Mouse (Mus musculus) midbrain, embryonic 16.5 days (tissue): ENCODE results near the gene Snf8. TPM values are rescaled to one million over a fixed set of nuclear protein-coding genes. Genes with fewer than 3 reads are reported as not detected.

Source experiments
- ATAC-seq: fragments of 200-750 bp; cut with Nextera tagmentation; 2 replicates; pipeline ENCODE4 v1.8.0; 2017; ENCODE audit warnings: moderate TSS enrichment
- H3K27ac ChIP-seq: fragments of 300-500 bp; sonication (generic); 2 replicates; pipeline ENCODE4 v1.5.1; 2014; ENCODE audit warnings: mild to moderate bottlenecking, low read length, mixed read lengths
- H3K27me3 ChIP-seq: fragments of 300-500 bp; sonication (generic); 2 replicates; pipeline ENCODE4 v1.6.1; 2014; ENCODE audit warnings: low read depth, low read length, mixed read lengths; ENCODE audit not compliant: control insufficient read depth, insufficient read depth
- H3K36me3 ChIP-seq: fragments of 300-500 bp; sonication (generic); 2 replicates; pipeline ENCODE4 v1.6.1; 2014; ENCODE audit warnings: mild to moderate bottlenecking, low read length, moderate library complexity, mixed read lengths; ENCODE audit not compliant: control insufficient read depth, insufficient read depth
- H3K4me1 ChIP-seq: fragments of 300-500 bp; sonication (generic); 2 replicates; pipeline ENCODE4 v1.6.1; 2014; ENCODE audit warnings: mild to moderate bottlenecking, low read length, mixed read lengths; ENCODE audit not compliant: control insufficient read depth, insufficient read depth
- H3K4me2 ChIP-seq: fragments of 300-500 bp; sonication (generic); 2 replicates; pipeline ENCODE4 v1.6.1; 2014; ENCODE audit warnings: mild to moderate bottlenecking, low read length, mixed read lengths
- H3K4me3 ChIP-seq: fragments of 300-500 bp; sonication (generic); 2 replicates; pipeline ENCODE4 v1.5.1; 2014; ENCODE audit warnings: low read depth, mild to moderate bottlenecking, low read length, moderate library complexity, mixed read lengths
- H3K9ac ChIP-seq: fragments of 300-500 bp; sonication (generic); 2 replicates; pipeline ENCODE4 v1.6.1; 2014; ENCODE audit warnings: low read depth, low read length, mixed read lengths
- H3K9me3 ChIP-seq: fragments of 300-500 bp; sonication (generic); replicated peaks from 2 replicates; pipeline ENCODE4 v1.6.1; 2014; ENCODE audit warnings: mild to moderate bottlenecking, low read length, mixed read lengths; ENCODE audit not compliant: control insufficient read depth, poor library complexity, severe bottlenecking
- WGBS: fragments of 180-500 bp; shearing (Covaris S2); extraction: QIAGEN DNeasy Blood & Tissue Kit; methylation state at CpG from one replicate; pipeline ENCODE4 v1.1.7; 2014; 5-methylcytosine and 5-hydroxymethylcytosine counted together
- polyA plus RNA-seq: library from polyadenylated mRNA; unstranded; fragments of >200 nt; fragmentation: Nextera tagmentation; extraction: Ambion mirVana; gene quantifications from 2 replicates; pipeline ENCODE4 v1.2.1, GENCODE M21; 2015

Gene Snf8
- polyA plus RNA-seq, 1 experiment from 2014 or later = 129 TPM

DNA sequence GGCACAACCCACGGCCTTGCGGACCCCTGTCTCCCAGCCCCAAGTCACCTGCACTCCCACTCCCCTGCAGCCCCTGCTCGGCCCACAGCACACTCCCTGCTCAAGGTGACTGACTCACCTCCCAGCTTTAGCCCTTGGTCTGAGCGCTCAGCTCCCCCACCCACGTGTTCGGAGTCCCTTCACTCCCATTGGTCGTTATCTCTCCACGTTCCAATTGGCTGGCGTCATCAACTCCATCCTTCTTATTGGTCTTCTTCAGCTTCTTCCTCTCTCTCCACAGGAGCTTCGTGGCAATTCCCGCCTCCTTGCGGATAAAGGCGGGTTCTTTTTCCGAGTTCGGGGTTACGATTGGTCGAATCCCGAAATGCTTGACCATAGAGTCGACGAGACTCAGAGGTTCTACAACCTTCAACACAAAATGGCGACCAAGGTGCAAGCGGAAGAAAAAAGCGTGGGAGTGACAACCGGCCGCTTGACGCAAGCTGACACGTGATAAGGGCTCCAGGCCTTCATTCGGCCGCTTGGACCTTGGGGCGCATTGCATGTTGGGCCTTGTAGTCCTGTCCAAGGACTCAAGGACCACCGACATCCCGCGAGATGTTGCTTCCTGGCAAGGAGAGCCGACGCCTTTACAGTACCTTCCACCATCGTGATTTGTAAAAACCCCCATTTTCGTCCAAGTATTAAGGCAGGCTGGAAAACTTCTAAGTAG, 41.0 kb downstream of the Snf8 start, which contains the start of gene Atp5g1:
TSS of gene Atp5g1 (minus strand) at position 162 of the 712 bp plus-strand sequence.
- Histone ChIP-seq H3K9me3 (no peaks in the 10 kb centered on the region), H3K4me2 (peak within 1 kb of the TSS; percentile 87), H3K4me1 (peaks cover 13% of the 10 kb centered on the region), H3K27ac (peak within 1 kb of the TSS; percentile 88), H3K27me3 (no peaks in the 10 kb centered on the region), H3K36me3 (peaks cover 5% of the 10 kb centered on the region; the same call in 1 of the 2 replicates), H3K9ac (peak within 1 kb of the TSS; percentile 87), H3K4me3 (peak within 1 kb of the TSS; percentile 66)
- peak; percentile 97 for ATAC-seq
- WGBS = 0% methylated on average over 37 of the region's 37 CpGs

DNA sequence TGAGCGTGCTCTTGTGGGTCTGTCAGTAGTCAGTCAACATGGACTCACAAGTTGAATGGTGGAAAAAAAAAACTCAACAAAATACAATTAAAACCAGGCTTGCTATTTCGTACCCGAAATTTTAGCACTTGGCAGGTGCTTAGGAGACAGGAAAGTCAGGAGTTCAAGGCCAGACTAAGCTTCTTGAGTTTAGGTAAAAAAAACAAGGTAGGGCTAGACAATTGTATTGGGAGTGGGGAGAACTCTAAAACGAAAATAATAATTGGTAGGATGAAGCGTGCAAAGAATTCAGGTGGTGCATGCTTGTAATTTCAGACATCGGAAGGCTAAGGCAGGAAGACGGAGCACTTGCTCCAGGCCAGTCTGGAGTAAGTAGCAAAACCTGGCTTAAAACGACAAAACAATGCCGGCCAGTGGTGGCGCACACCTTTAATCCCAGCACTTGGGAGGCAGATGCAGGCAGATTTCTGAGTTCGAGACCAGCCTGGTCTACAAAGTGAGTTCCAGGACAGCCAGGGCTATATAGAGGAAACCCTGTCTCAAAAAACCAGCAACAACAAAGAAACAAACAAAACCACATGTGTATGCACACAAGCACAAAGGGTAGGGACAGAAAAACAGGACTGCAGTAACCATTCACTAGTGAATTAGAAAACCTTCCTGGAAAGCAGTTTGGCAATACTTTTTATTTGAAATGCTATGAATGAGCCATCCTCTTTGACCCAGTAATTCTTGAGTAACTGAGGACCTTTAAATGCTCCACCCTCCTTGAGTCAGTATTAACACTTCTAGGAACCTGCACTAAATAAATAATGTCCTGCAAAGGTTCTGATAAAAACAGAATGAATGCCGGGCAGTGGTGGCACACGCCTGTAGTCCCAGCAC, 41.8 kb downstream of the Snf8 start:
- H3K27me3 ChIP-seq = no peaks in the 10 kb centered on the region
- peaks cover 4% of the 10 kb centered on the region; the same call in 1 of the 2 replicates for H3K36me3 ChIP-seq
- peak overlapping the region; percentile 88 for H3K27ac ChIP-seq
- 70% methylated on average over 13 of the region's 13 CpGs for WGBS
- peak overlapping the region; percentile 36; the same call in 1 of the 2 replicates for H3K9ac ChIP-seq
- H3K4me1 ChIP-seq = peaks cover 13% of the 10 kb centered on the region
- peak overlapping the region; percentile 32 for H3K4me3 ChIP-seq
- H3K9me3 ChIP-seq = no peaks in the 10 kb centered on the region
- H3K4me2 ChIP-seq = peak overlapping the region; percentile 52
- no peak for ATAC-seq

DNA sequence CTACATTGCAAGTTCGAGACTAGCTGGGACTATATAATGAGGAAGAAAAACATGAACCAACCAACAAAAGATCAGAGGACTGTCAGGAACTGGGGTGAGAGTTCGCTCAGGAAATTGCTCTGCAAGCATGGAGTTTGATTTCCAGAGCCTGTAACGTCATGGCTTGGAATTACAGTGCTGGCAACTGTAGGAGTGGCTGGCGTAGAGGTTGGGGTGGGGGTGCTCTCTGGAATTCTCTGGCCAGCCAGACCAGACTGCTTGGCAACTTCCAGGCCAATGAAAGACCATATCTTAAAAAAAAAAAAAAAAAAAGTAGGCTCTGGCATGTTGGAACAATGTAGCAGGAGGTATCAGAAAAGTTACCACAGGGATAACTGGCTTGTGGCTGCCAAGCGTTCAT, 46.1 kb downstream of the Snf8 start:
- no peak overlapping the region for H3K4me3 ChIP-seq
- H3K4me1 ChIP-seq = no peaks in the 10 kb centered on the region
- H3K9ac ChIP-seq = no peak overlapping the region
- 86% methylated on average over 5 of the region's 5 CpGs for WGBS
- no peaks in the 10 kb centered on the region for H3K27me3 ChIP-seq
- no peaks in the 10 kb centered on the region for H3K36me3 ChIP-seq
- H3K9me3 ChIP-seq = no peaks in the 10 kb centered on the region
- H3K27ac ChIP-seq = no peak overlapping the region
- ATAC-seq = no peak
- no peak overlapping the region for H3K4me2 ChIP-seq

DNA sequence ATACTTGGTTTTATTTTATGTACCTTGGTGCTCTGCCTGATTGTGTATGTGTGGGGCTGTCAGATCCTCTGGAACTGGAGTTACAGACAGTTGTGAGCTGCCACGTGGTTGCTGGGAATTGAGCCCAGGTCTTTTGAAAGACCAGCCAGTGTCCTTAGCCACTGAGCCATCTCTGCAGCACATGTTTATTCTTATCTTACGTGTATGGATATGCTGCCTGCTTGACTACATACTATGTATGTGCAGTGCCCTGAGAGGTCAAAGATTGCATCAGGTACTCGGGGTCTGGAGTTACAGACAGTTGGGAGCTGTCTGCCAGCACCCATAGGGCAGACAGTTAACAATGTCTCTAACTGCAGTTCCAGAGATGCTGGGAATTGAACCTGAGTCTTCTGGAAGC, 48.0 kb downstream of the Snf8 start:
- H3K4me1 ChIP-seq = no peaks in the 10 kb centered on the region
- no peaks in the 10 kb centered on the region for H3K27me3 ChIP-seq
- no peak overlapping the region for H3K9ac ChIP-seq
- H3K9me3 ChIP-seq = no peaks in the 10 kb centered on the region
- no peak overlapping the region for H3K27ac ChIP-seq
- 76% methylated on average over 3 of the region's 3 CpGs for WGBS
- no peak overlapping the region for H3K4me3 ChIP-seq
- no peak overlapping the region for H3K4me2 ChIP-seq
- ATAC-seq = no peak
- no peaks in the 10 kb centered on the region for H3K36me3 ChIP-seq

DNA sequence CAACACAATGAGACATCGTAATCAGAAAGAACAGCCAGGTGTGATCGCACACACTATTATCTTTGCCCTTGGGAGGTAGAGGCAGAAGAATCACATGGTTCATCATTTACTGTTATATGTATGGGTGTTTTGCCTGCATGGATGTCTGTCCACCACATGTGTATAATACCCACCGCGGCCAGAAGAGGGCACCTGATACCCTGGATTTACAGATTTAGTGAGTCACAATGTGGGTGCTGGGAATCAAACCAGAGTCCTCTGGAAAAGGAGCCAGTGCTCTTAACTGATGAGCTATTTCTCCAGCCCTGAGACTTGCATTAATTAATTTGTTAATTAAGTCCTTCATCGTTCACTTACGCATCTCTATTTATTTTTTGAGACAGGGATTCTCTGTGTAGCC, 53.3 kb downstream of the Snf8 start:
- H3K9ac ChIP-seq = no peak overlapping the region
- no peaks in the 10 kb centered on the region for H3K4me1 ChIP-seq
- H3K4me3 ChIP-seq = no peak overlapping the region
- H3K36me3 ChIP-seq = no peaks in the 10 kb centered on the region
- H3K27me3 ChIP-seq = no peaks in the 10 kb centered on the region
- no peak for ATAC-seq
- H3K27ac ChIP-seq = no peak overlapping the region
- H3K4me2 ChIP-seq = no peak overlapping the region
- 93% methylated on average over 6 of the region's 6 CpGs for WGBS
- H3K9me3 ChIP-seq = no peaks in the 10 kb centered on the region; the same call in 1 of the 2 replicates

DNA sequence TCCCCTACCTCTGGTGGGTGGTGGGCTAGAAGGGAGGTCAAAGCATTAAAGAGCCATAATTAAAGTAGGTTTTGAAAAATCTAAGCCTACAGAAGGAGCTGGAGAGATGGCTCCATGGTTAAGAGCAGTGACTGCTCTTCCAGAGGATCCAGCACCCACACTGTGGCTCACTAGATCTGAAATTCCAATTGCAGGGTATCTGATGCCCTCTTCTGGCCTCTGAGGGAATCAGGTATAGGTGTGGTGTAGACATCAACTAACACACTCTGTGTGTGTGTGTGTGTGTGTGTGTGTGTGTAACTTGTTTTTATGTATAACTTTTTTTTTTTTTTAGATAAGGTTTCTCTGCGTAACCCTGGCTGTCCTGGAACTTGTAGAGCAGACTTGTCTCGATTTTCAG, 56.4 kb downstream of the Snf8 start:
- H3K9me3 ChIP-seq = no peaks in the 10 kb centered on the region; the same call in 1 of the 2 replicates
- H3K27ac ChIP-seq = no peak overlapping the region
- H3K36me3 ChIP-seq = no peaks in the 10 kb centered on the region
- no peak for ATAC-seq
- H3K4me2 ChIP-seq = no peak overlapping the region
- H3K9ac ChIP-seq = no peak overlapping the region
- H3K4me3 ChIP-seq = no peak overlapping the region
- no peaks in the 10 kb centered on the region for H3K4me1 ChIP-seq
- no peaks in the 10 kb centered on the region for H3K27me3 ChIP-seq
- 75% methylated on average over 2 of the region's 2 CpGs for WGBS

DNA sequence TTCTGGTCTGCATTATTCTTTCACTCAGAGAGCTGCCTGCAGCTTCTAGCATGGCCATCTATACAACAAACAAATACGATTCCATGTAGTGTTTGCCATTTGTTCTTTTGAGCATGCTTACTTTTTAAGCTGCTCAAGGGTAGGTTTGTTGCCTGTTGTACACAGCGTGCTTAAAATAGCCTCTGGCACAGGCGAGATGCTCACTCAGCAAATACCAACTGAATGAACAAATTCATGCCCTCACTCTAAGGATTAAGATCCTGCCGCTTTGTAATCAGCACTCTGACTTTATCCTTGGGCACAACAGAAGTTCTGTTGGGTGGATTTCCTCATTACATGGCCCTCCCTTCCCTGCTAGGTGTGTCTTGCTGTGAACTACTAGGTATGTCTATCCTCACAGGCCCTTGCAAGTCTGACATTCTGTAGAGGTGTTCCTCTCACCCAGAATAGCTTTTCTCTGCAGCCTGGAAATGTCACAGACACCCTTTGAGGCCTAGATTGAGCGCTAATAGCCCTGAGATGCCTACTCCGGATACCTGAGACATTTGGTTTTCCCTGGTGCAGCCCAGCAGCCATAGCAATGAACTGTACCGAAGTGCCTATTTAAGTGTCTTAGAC, 58.1 kb downstream of the Snf8 start:
- Histone ChIP-seq H3K36me3 (no peaks in the 10 kb centered on the region), H3K4me2 (no peak overlapping the region), H3K9ac (no peak overlapping the region), H3K27me3 (no peaks in the 10 kb centered on the region), H3K4me1 (no peaks in the 10 kb centered on the region), H3K4me3 (no peak overlapping the region), H3K27ac (no peak overlapping the region), H3K9me3 (no peaks in the 10 kb centered on the region; the same call in 1 of the 2 replicates)
- WGBS = 40% methylated on average over 7 of the region's 7 CpGs
- no peak for ATAC-seq

DNA sequence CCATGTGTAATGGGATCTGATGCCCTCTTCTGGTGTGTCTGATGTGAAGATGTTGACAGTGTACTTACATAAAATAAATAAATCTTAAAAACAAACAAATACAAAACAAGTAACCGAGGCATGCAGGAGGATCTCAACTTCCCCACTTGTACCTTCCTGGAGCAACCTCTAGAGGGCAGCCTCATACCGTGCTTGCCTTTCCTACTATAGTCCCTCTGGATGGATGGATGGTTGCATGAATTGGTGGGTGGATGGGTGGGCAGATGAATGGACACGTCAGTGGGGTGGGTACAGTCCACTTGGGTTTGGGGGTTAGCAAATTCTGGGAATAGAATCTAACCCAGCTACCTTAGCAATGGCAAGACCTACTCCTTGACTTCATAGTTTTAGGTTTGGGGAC, 58.7 kb downstream of the Snf8 start:
- 5% methylated on average over 3 of the region's 3 CpGs for WGBS

More for the DNA sequence above, 58.7 kb downstream of the Snf8 start:
- Histone ChIP-seq H3K27ac (no peak overlapping the region), H3K36me3 (no peaks in the 10 kb centered on the region), H3K9me3 (no peaks in the 10 kb centered on the region), H3K27me3 (no peaks in the 10 kb centered on the region), H3K4me3 (no peak overlapping the region), H3K9ac (no peak overlapping the region), H3K4me2 (no peak overlapping the region), H3K4me1 (no peaks in the 10 kb centered on the region)
- no peak for ATAC-seq
